Mouse (Mus musculus) heart, adult 2 months (tissue): ENCODE data around the gene Rac2. TPM values are rescaled to one million over a fixed set of nuclear protein-coding genes. Genes with fewer than 3 reads are reported as not detected.

ENCODE experiments used
- DNase-seq, 2 experiments: peaks; one replicate each; pipeline ENCODE4 v3.0.0; 2021
- H3K27ac ChIP-seq: fragments of 200-600 bp; 2 replicates; pipeline ENCODE4 v1.8.1; 2022
- H3K27me3 ChIP-seq: fragments of 200-500 bp; 2 replicates; pipeline ENCODE4 v1.6.1; 2012; ENCODE audit warnings: mild to moderate bottlenecking, low read length, inconsistent platforms, mixed read lengths; ENCODE audit not compliant: control insufficient read depth, insufficient read depth
- H3K36me3 ChIP-seq: fragments of 200-500 bp; 2 replicates; pipeline ENCODE4 v1.6.1; 2012; ENCODE audit warnings: low read length, inconsistent platforms; ENCODE audit not compliant: control insufficient read depth, insufficient read depth
- H3K4me1 ChIP-seq: fragments of 200-500 bp; 2 replicates; pipeline ENCODE4 v1.6.1; 2011; ENCODE audit warnings: low read length; ENCODE audit not compliant: control insufficient read depth, insufficient read depth
- H3K4me3 ChIP-seq: fragments of 200-600 bp; 2 replicates; pipeline ENCODE4 v1.8.1; 2022
- H3K79me2 ChIP-seq: fragments of 200-500 bp; replicated peaks from 2 replicates; pipeline ENCODE4 v1.6.1; 2012; ENCODE audit warnings: mild to moderate bottlenecking, inconsistent platforms, low read length, moderate library complexity, mixed read lengths; ENCODE audit not compliant: control insufficient read depth, insufficient read depth
- H3K9ac ChIP-seq: fragments of 200-500 bp; 2 replicates; pipeline ENCODE4 v1.6.1; 2012; ENCODE audit warnings: low read depth, mild to moderate bottlenecking, control low read depth, inconsistent platforms, low read length, mixed read lengths
- CTCF ChIP-seq: fragments of 200-600 bp; IDR thresholded peaks from 2 replicates; pipeline ENCODE4 v1.8.1; 2022; ENCODE audit warnings: antibody characterized with exemption, mild to moderate bottlenecking, moderate library complexity
- EP300 ChIP-seq: fragments of 200-500 bp; IDR thresholded peaks from 2 replicates; pipeline ENCODE4 v1.6.1; 2011; ENCODE audit warnings: low read depth, low read length, control low read depth; ENCODE audit not compliant: insufficient read depth
- POLR2A ChIP-seq: fragments of 200-500 bp; IDR thresholded peaks from 2 replicates; pipeline ENCODE4 v1.6.1; 2011; ENCODE audit warnings: mild to moderate bottlenecking, low read depth, low read length, control low read depth; ENCODE audit not compliant: insufficient read depth
- WGBS: fragments of 180-500 bp; shearing (Covaris S2); methylation state at CpG from one replicate; pipeline ENCODE4 v1.1.7; 2018; 5-methylcytosine and 5-hydroxymethylcytosine counted together
- intact Hi-C: fragments of 180-260 bp; cut with DNase I; formaldehyde crosslinking; loops from one replicate; pipeline ENCODE4 v1.15.1; 2025
- polyA plus RNA-seq: library from polyadenylated mRNA; depleted of rRNA; stranded (reverse); fragments of >200 nt; gene quantifications from 2 replicates; pipeline ENCODE4 v1.2.3, GENCODE M21; 2012
- total RNA-seq, 2 experiments: library from RNA; stranded (reverse); gene quantifications; 2 replicates each; pipeline ENCODE4 v1.2.3; 2021

Rac2 gene
- total and polyA plus RNA-seq, 3 experiments = 4.5 to 44.7 (median 8.7) TPM

- no peak for TF ChIP-seq EP300
- no peak for TF ChIP-seq POLR2A
- no peak for TF ChIP-seq CTCF
- intact Hi-C loops = no loop called here
- Histone ChIP-seq H3K9ac (no peak overlapping the region), H3K79me2 (no peaks in the 10 kb centered on the region), H3K4me1 (no peaks in the 10 kb centered on the region), H3K36me3 (no peaks in the 10 kb centered on the region), H3K27ac (no peak overlapping the region), H3K4me3 (no peak overlapping the region), H3K27me3 (no peaks in the 10 kb centered on the region)
- DNase-seq = no peak
- 42% methylated on average over 3 of the region's 3 CpGs for WGBS
Measured at GRCm38 (mm10) chr15:78605371-78605791, 32.8 kb upstream of the Rac2 start.

DNA sequence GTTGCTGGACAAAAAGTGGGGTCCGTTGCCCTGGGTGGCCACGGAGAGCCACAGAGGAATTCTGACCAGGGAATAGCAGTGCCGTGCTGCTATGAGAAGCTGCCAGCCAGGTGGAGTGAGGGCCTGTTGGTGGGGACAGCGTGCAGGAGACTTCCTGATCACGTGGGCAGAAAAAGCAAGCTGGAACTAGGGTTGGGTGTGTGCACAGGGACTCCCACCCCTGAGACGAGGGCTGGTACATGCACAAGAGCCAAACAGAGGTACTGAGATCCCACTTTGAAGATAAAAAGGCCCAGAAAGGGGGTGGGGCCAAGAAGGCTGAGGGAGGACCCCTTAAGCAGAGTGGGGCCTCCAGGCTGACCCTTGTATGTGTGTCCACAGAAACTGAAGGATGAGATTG lies 31.7 kb upstream of the Rac2 start:
- H3K27me3 ChIP-seq = no peaks in the 10 kb centered on the region
- H3K4me3 ChIP-seq = no peak overlapping the region
- 73% methylated on average over 6 of the region's 6 CpGs for WGBS
- H3K9ac ChIP-seq = no peak overlapping the region
- H3K27ac ChIP-seq = no peak overlapping the region
- no peaks in the 10 kb centered on the region for H3K4me1 ChIP-seq
- TF ChIP-seq CTCF (no peak), POLR2A (no peak), EP300 (no peak)
- H3K36me3 ChIP-seq = no peaks in the 10 kb centered on the region
- DNase-seq = no peak
- H3K79me2 ChIP-seq = no peaks in the 10 kb centered on the region
- intact Hi-C loops = no loop called here

DNA sequence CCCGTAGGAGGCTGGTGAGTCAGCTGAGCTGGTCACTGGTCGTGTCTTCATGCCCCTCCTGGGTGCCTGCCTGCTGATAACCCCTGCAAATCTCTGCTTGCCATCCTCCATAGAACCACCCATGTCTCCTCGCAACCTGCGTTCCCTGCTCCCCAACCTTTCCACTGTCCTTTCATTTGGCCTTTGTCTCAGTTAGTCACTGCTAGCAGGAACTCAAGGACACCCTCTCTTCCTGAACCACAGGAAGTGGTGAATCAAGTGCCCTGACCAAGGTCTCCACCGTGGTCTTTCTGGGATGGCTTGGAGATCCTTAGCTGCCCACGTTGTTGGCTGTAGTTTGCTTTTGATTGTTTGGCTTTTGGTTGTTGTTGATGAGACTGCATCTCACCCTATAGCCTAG lies 28.6 kb upstream of the Rac2 start:
- H3K27ac ChIP-seq = no peak overlapping the region
- 56% methylated on average over 6 of the region's 6 CpGs for WGBS
- no peak overlapping the region for H3K4me3 ChIP-seq
- TF ChIP-seq CTCF (no peak), POLR2A (no peak), EP300 (no peak)
- no peaks in the 10 kb centered on the region for H3K79me2 ChIP-seq
- H3K36me3 ChIP-seq = no peaks in the 10 kb centered on the region
- intact Hi-C loops = no loop called here
- no peak for DNase-seq
- no peak overlapping the region for H3K9ac ChIP-seq
- H3K4me1 ChIP-seq = no peaks in the 10 kb centered on the region
- no peaks in the 10 kb centered on the region for H3K27me3 ChIP-seq

DNA sequence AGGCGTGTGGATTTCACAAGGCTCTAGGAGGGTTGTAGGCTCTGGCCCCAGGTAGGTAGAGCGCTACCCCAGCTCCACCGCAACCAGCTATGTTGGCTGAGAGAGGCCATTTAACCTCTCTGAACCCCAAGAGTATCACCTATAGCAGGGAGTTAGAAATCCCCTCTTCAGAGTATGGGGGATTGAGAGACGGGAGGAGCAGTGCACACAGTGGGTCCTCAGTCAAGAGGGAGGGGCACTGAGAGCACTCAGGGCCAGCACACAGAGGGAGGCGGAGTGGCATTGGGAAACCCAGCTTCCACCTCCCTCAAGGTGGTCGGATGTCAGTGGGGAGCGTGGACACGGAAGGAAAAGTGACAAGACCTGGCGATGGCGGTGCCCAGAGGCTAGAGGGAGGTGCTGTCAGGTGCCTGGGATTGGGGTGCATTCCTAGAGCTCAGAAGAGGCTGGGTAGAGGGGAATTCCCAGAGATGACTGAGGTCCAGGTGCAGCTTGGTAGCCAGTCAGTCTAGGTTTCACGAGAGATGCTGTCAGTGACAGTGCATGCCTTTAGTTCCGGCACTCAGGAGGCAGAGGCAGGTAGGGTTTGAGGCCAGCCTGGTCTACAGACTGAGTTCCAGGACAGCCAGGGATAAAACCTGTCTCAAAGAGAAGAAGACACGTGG lies 27.1 kb upstream of the Rac2 start:
- Histone ChIP-seq H3K27ac (no peak overlapping the region; the same call in 1 of the 2 replicates), H3K27me3 (no peaks in the 10 kb centered on the region), H3K4me3 (no peak overlapping the region), H3K36me3 (no peaks in the 10 kb centered on the region), H3K9ac (no peak overlapping the region), H3K79me2 (no peaks in the 10 kb centered on the region), H3K4me1 (no peaks in the 10 kb centered on the region)
- 72% methylated on average over 13 of the region's 13 CpGs for WGBS
- intact Hi-C loops = no loop called here
- DNase-seq = no peak
- TF ChIP-seq CTCF = no peak

- no peaks in the 10 kb centered on the region for H3K4me1 ChIP-seq
- DNase-seq = peak; percentile 40 to 73
- H3K27me3 ChIP-seq = no peaks in the 10 kb centered on the region
- 88% methylated on average over 6 of the region's 6 CpGs for WGBS
- intact Hi-C loops = no loop called here
- no peaks in the 10 kb centered on the region for H3K36me3 ChIP-seq
- no peaks in the 10 kb centered on the region for H3K79me2 ChIP-seq
- H3K4me3 ChIP-seq = no peak overlapping the region
- H3K27ac ChIP-seq = no peak overlapping the region; the same call in 1 of the 2 replicates
- no peak overlapping the region for H3K9ac ChIP-seq
- TF ChIP-seq POLR2A (no peak), EP300 (no peak), CTCF (no peak)
Measured at GRCm38 (mm10) chr15:78599124-78599523, 26.5 kb upstream of the Rac2 start.

DNA sequence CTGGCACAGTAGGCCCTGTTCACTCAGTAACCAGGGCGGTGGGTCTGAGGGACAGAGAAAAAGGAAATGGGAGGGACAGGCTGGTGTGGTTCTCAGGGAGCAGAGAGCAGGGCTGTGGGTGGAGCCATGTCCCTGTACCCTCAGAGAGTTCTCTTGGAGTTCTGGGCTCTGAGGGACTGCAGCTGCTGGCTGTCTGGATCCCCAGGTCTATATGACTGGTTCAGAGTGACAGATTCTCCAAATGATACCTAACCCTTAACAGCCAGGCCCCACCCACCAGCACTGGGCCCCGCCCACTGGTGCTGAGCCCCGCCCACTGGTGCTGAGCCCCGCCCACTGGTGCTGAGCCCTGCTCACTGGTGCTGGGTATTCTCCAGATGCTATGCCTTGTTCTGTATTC lies 25.1 kb upstream of the Rac2 start:
- Histone ChIP-seq H3K4me1 (no peaks in the 10 kb centered on the region), H3K79me2 (no peaks in the 10 kb centered on the region), H3K9ac (no peak overlapping the region), H3K27ac (peak overlapping the region; percentile 49; the same call in 1 of the 2 replicates), H3K36me3 (no peaks in the 10 kb centered on the region), H3K4me3 (no peak overlapping the region), H3K27me3 (no peaks in the 10 kb centered on the region)
- WGBS = 41% methylated on average over 4 of the region's 4 CpGs
- TF ChIP-seq CTCF (no peak), EP300 (no peak), POLR2A (peak; percentile 45; the same call in 1 of the 2 replicates)
- DNase-seq = peak; percentile 52 to 69
- intact Hi-C loops = no loop called here
